Mouse (Mus musculus) embryo, embryonic 10 days (tissue): ENCODE measurements around the gene Dab2.

Experiments used
- DNase-seq: peaks from one replicate; pipeline ENCODE4 v3.0.0-alpha.2; 2015; ENCODE audit warnings: low spot score

Dab2 gene

GRCm38 (mm10) chr15:6393624-6394023 is 94.0 kb downstream of the Dab2 start:
- DNase-seq: no peak

- no peak for DNase-seq
Observed at GRCm38 (mm10) chr15:6398211-6398610, 98.6 kb downstream of the Dab2 start.

GRCm38 (mm10) chr15:6398881-6399280 is 99.3 kb downstream of the Dab2 start:
- no peak for DNase-seq

- DNase-seq: peak; percentile 18
Observed at GRCm38 (mm10) chr15:6400115-6400514, 100.5 kb downstream of the Dab2 start.

GRCm38 (mm10) chr15:6402433-6402832 is 102.8 kb downstream of the Dab2 start:
- DNase-seq: no peak

- DNase-seq: no peak
Observed at GRCm38 (mm10) chr15:6404172-6404571, 104.6 kb downstream of the Dab2 start.

GRCm38 (mm10) chr15:6406771-6407170 is 107.2 kb downstream of the Dab2 start:
- DNase-seq: no peak

GRCm38 (mm10) chr15:6409031-6409430 is 109.4 kb downstream of the Dab2 start:
- DNase-seq: no peak

- DNase-seq: no peak
Observed at GRCm38 (mm10) chr15:6410161-6410560, 110.6 kb downstream of the Dab2 start.

GRCm38 (mm10) chr15:6411334-6411733 is 111.7 kb downstream of the Dab2 start:
- no peak for DNase-seq

- DNase-seq: no peak
Observed at GRCm38 (mm10) chr15:6415317-6415716, 115.7 kb downstream of the Dab2 start.

- DNase-seq: no peak
Observed at GRCm38 (mm10) chr15:6431777-6432176, 132.2 kb downstream of the Dab2 start.

- no peak for DNase-seq
Observed at GRCm38 (mm10) chr15:6432411-6432810, 132.8 kb downstream of the Dab2 start.

- DNase-seq: no peak
Observed at GRCm38 (mm10) chr15:6435281-6435680, 135.7 kb downstream of the Dab2 start.

GRCm38 (mm10) chr15:6435773-6436172 is 136.2 kb downstream of the Dab2 start:
- peak; percentile 47 for DNase-seq

GRCm38 (mm10) chr15:6438685-6439084 is 139.1 kb downstream of the Dab2 start:
- DNase-seq: no peak

- DNase-seq: no peak
Observed at GRCm38 (mm10) chr15:6444452-6444851, 144.9 kb downstream of the Dab2 start.

- no peak for DNase-seq
Observed at GRCm38 (mm10) chr15:6445135-6445534, 145.5 kb downstream of the Dab2 start, which contains the start of gene C9. Gene C9 (plus strand): TSS chr15:6445327.

GRCm38 (mm10) chr15:6446181-6446580 is 146.6 kb downstream of the Dab2 start:
- no peak for DNase-seq

- peak; percentile 52 for DNase-seq
Observed at GRCm38 (mm10) chr15:6448892-6449291, 149.3 kb downstream of the Dab2 start.

GRCm38 (mm10) chr15:6454461-6454860 is 154.9 kb downstream of the Dab2 start:
- no peak for DNase-seq

GRCm38 (mm10) chr15:6461381-6461780 is 161.8 kb downstream of the Dab2 start:
- DNase-seq: no peak

- no peak for DNase-seq
Observed at GRCm38 (mm10) chr15:6463361-6463923, 163.9 kb downstream of the Dab2 start.

- DNase-seq: no peak
Observed at GRCm38 (mm10) chr15:6466995-6467394, 167.4 kb downstream of the Dab2 start.

GRCm38 (mm10) chr15:6468845-6469244 is 169.3 kb downstream of the Dab2 start:
- DNase-seq: no peak
